Mouse (Mus musculus) intestine, embryonic 14.5 days (tissue): ENCODE results near the gene Gm8332. TPM values are rescaled to one million over a fixed set of nuclear protein-coding genes. Genes with fewer than 3 reads are reported as not detected.
"Not testable (repeated sequence)": the region's sequence is repeated elsewhere in the genome, so short reads cannot be mapped to it uniquely, and the experiment has no call there.

ENCODE experiments used
- ATAC-seq: fragments of 200-750 bp; cut with Nextera tagmentation; replicated peaks from 2 replicates; pipeline ENCODE4 v1.8.0; 2017; ENCODE audit warnings: low read depth, moderate number of reproducible peaks, moderate TSS enrichment, moderate library complexity; ENCODE audit not compliant: low FRiP score, low TSS enrichment
- DNase-seq: peaks from one replicate; pipeline ENCODE4 v3.0.0-alpha.2; 2018; ENCODE audit warnings: low spot score
- H3K27ac ChIP-seq: fragments of 300-500 bp; sonication (generic); 2 replicates; pipeline ENCODE4 v1.5.1; 2014; ENCODE audit warnings: low read depth, mild to moderate bottlenecking, control low read depth
- H3K27me3 ChIP-seq: fragments of 300-500 bp; sonication (generic); replicated peaks from 2 replicates; pipeline ENCODE4 v1.6.1; 2014; ENCODE audit warnings: low read length, control low read depth; ENCODE audit not compliant: control insufficient read depth, insufficient read depth
- H3K36me3 ChIP-seq: fragments of 300-500 bp; sonication (generic); 2 replicates; pipeline ENCODE4 v1.6.1; 2014; ENCODE audit warnings: low read length, control low read depth; ENCODE audit not compliant: control insufficient read depth, insufficient read depth
- H3K4me1 ChIP-seq: fragments of 300-500 bp; sonication (generic); replicated peaks from 2 replicates; pipeline ENCODE4 v1.6.1; 2014; ENCODE audit warnings: low read length, control low read depth, mixed read lengths; ENCODE audit not compliant: control insufficient read depth, insufficient read depth
- H3K4me2 ChIP-seq: fragments of 300-500 bp; sonication (generic); 2 replicates; pipeline ENCODE4 v1.6.1; 2014; ENCODE audit warnings: low read length
- H3K4me3 ChIP-seq: fragments of 300-500 bp; sonication (generic); 2 replicates; pipeline ENCODE4 v1.5.1; 2014; ENCODE audit warnings: low read depth, low read length, control low read depth, mixed read lengths
- H3K9ac ChIP-seq: fragments of 300-500 bp; sonication (generic); 2 replicates; pipeline ENCODE4 v1.6.1; 2014; ENCODE audit warnings: mild to moderate bottlenecking, low read length
- H3K9me3 ChIP-seq: fragments of 300-500 bp; sonication (generic); 2 replicates; pipeline ENCODE4 v1.6.1; 2016; ENCODE audit warnings: low read length, control low read depth; ENCODE audit not compliant: control insufficient read depth
- WGBS: fragments of 180-500 bp; shearing (Covaris S2); extraction: QIAGEN DNeasy Blood & Tissue Kit; methylation state at CpG from one replicate; pipeline ENCODE4 v1.1.7; 2014; 5-methylcytosine and 5-hydroxymethylcytosine counted together
- polyA plus RNA-seq: library from polyadenylated mRNA; unstranded; fragments of >200 nt; fragmentation: Nextera tagmentation; extraction: Ambion mirVana; gene quantifications from 2 replicates; pipeline ENCODE4 v1.2.1, GENCODE M21; 2014

Gene Gm8332
- polyA plus RNA-seq, result not detected in 2 replicates

- not testable (repeated sequence) for H3K4me1 ChIP-seq, H3K27ac ChIP-seq, DNase-seq, H3K36me3 ChIP-seq, H3K4me2 ChIP-seq, ATAC-seq, H3K4me3 ChIP-seq, H3K9ac ChIP-seq, H3K27me3 ChIP-seq, H3K9me3 ChIP-seq
- WGBS, result 100% methylated on average over 1 of the region's 2 CpGs
Measured at GRCm38 (mm10) chr12:88250000-88250399, at the start of gene Gm8332. Gene Gm8332 (minus strand): TSS chr12:88250100.

- not testable (repeated sequence) for H3K4me3 ChIP-seq
Measured at GRCm38 (mm10) chr12:88297171-88297570, 47.3 kb upstream of the Gm8332 start.

DNA sequence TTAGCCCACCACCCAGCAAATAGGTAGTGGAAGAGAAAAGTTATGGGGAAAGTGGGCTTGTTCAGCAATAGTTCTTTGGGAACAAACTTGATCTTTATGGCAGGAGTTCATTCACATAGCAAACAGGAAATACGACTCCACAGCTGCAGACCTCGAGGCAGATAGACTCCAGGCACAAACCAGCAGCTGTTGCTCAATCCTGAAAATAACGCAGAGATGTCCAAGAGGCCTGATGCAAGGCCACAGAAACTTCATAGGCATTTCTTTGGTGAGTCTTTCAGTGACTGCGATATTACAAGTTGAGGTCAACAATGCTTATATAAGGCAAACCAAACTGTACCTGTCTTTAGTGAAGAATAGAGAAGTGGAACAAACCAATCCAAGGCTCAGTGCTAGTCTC is 43.2 kb upstream of the Gm8332 start:
- H3K36me3 ChIP-seq, ATAC-seq, H3K4me3 ChIP-seq, H3K4me2 ChIP-seq, H3K4me1 ChIP-seq, H3K9me3 ChIP-seq, H3K27me3 ChIP-seq, H3K27ac ChIP-seq, DNase-seq, H3K9ac ChIP-seq: not testable (repeated sequence)
- WGBS, result 56% methylated on average over 4 of the region's 4 CpGs

More at GRCm38 (mm10) chr12:88297171-88297570, 47.3 kb upstream of the Gm8332 start:
- H3K36me3 ChIP-seq, H3K4me2 ChIP-seq, ATAC-seq, H3K4me1 ChIP-seq, H3K9me3 ChIP-seq, DNase-seq, H3K27me3 ChIP-seq, H3K9ac ChIP-seq, H3K27ac ChIP-seq: not testable (repeated sequence)
- WGBS, result 62% methylated on average over 2 of the region's 2 CpGs

DNA sequence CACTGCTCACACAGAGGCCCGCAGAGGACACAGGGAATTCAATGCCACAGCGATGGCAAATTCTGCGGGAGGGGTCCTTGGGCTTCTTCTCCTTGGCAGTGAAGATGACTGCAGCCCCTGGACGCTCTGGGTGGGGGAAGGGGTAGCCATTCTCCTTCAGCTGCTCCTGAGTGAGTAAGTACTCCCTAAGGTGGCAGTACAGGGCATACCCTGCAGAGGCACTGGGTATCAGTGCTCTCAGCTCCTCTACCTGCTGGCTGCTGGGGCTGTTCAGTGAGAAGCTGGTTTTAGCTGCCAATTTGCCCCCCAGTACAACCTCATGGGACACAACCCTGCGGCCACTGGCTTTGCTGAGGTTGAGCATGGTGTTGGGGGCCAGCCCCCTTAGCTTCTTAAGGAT is 35.3 kb upstream of the Gm8332 start:
- H3K4me1 ChIP-seq, H3K4me3 ChIP-seq, H3K36me3 ChIP-seq, ATAC-seq, H3K27me3 ChIP-seq, H3K9me3 ChIP-seq, H3K4me2 ChIP-seq, H3K9ac ChIP-seq, H3K27ac ChIP-seq, DNase-seq: not testable (repeated sequence)
- WGBS, result 98% methylated on average over 3 of the region's 5 CpGs

DNA sequence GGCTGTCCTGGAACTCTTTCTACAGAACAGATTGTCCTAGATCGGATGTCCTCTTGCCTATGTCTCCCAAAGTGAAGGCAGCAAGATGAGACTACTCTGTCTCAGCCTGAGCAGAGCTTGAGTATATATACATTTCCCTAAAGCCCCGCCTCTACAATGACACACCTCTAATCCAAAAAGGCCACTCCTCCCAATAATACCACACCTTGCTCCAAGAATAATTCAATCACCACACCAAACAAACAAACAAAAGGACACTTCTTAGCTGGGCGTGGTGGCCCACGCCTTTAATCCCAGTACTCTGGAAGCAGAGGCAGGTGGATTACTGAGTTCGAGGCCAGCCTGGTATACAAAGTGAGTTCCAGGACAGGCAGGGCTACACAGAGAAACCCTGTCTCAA is 24.5 kb upstream of the Gm8332 start, which contains the start of gene Gm5662:
Gm5662 (minus strand) TSS at position 101 of the 400 bp plus-strand sequence.
- H3K4me1 ChIP-seq, H3K9ac ChIP-seq, H3K27ac ChIP-seq, H3K27me3 ChIP-seq, H3K36me3 ChIP-seq, DNase-seq, H3K4me2 ChIP-seq, H3K9me3 ChIP-seq, H3K4me3 ChIP-seq, ATAC-seq: not testable (repeated sequence)
- 84% methylated on average over 5 of the region's 5 CpGs for WGBS

- no peak overlapping the region for H3K9ac ChIP-seq
- H3K4me1 ChIP-seq, result no peaks in the 10 kb centered on the region
- H3K36me3 ChIP-seq, result no peaks in the 10 kb centered on the region
- no peaks in the 10 kb centered on the region for H3K27me3 ChIP-seq
- no peak for ATAC-seq
- no peak overlapping the region for H3K27ac ChIP-seq
- H3K4me2 ChIP-seq, result no peak overlapping the region
- H3K9me3 ChIP-seq, result no peaks in the 10 kb centered on the region
- no peak overlapping the region for H3K4me3 ChIP-seq
- WGBS, result 45% methylated on average over 1 of the region's 1 CpGs
- DNase-seq, result no peak
Measured at GRCm38 (mm10) chr12:88257241-88257640, 7.3 kb upstream of the Gm8332 start.

DNA sequence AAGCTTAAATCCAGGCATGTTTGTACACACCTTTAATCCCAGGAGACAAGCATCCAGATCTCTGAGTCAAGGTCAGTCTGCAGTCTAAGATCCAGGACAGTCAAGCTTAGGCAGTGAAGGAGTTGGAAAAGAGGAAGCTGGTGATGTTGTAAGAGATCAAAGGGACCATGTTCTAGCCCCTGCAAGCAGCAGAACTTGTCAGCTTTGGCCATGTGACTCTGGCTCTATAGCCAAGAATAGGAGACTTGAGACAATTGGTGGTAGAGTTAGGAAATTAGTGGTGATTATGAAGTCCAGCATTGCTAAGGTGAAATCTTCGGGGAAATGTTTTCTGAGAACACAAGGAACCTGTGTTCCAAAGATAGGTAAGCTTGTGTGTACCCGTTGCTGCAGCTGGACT is 6.0 kb upstream of the Gm8332 start:
- not testable (repeated sequence) for H3K4me2 ChIP-seq, H3K4me1 ChIP-seq, H3K9me3 ChIP-seq, ATAC-seq, H3K27ac ChIP-seq, H3K4me3 ChIP-seq, H3K27me3 ChIP-seq, H3K36me3 ChIP-seq, H3K9ac ChIP-seq, DNase-seq
- WGBS, result 58% methylated on average over 2 of the region's 2 CpGs

GRCm38 (mm10) chr12:88245786-88246185 is 4.1 kb downstream of the Gm8332 start:
- not testable (repeated sequence) for H3K9ac ChIP-seq, DNase-seq, H3K4me2 ChIP-seq, H3K9me3 ChIP-seq, H3K27ac ChIP-seq, H3K4me1 ChIP-seq, H3K27me3 ChIP-seq, H3K4me3 ChIP-seq, H3K36me3 ChIP-seq, ATAC-seq

- not testable (repeated sequence) for H3K4me2 ChIP-seq, H3K27me3 ChIP-seq, ATAC-seq, H3K27ac ChIP-seq, H3K9me3 ChIP-seq, H3K4me1 ChIP-seq, H3K36me3 ChIP-seq, H3K4me3 ChIP-seq, DNase-seq, H3K9ac ChIP-seq
- 55% methylated on average over 1 of the region's 1 CpGs for WGBS
Measured at GRCm38 (mm10) chr12:88242940-88243339, 7.0 kb downstream of the Gm8332 start.
